In the genomic region with DNA sequence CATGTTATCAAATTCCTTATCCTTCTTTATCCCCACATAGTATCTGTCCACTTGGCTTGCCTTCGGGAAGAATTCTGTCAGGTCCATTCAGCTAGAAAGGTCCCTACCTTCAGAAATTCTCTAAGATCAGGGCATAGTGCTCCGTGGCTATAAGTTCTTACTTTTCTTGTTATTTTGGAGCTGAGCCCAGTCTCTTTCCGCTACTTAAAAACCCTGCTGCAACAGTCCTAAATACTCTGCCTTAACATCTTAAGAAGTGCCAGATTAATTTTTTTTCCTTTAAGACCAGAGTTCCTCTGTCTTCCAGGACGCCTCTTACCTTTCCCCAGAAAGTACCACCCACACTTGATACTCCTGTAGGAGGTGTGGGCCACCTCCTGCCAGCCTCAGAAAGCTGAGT, we compare ENCODE assay signal across 10 mouse cellular contexts. TPM values are rescaled to one million over a fixed set of nuclear protein-coding genes. Genes with fewer than 3 reads are reported as not detected.
DNase-seq lines count a peak whose midpoint lies in the region; ATAC-seq and TF ChIP-seq lines count a peak whose summit lies in the region.
"Had no signal": no experiment of that assay in that cellular context is flagged by ENCODE, and none has a peak within 500 bp of the region (broad histone marks: within the 10 kb centered on the region; RNA-seq: fewer than 3 reads in every experiment).

No protein-coding gene starts in this region.

- ATAC-seq in kidney, postnatal 0 days (replicated peaks; ENCODE audit: low FRiP score, low read depth) = no peak
- ATAC-seq in liver, embryonic 11.5 days (replicated peaks; ENCODE audit: low FRiP score) = no peak

- WGBS in heart, adult 2 months = 37% methylated on average over 4 of the region's 4 CpGs
- 26% methylated on average over 4 of the region's 4 CpGs for WGBS in kidney, postnatal 0 days
- WGBS in liver, embryonic 11.5 days = 61% methylated on average over 4 of the region's 4 CpGs

- DNase-seq in heart, adult 2 months = no peak
- DNase-seq in heart, postnatal 14 days = no peak
- no peak for DNase-seq in kidney, postnatal 0 days (ENCODE audit: low spot score)
- no peak for DNase-seq in kidney, postnatal 4 days
- no peak for DNase-seq in liver, embryonic 11.5 days (ENCODE audit: low spot score)
- DNase-seq in yolk sac, embryonic 10.5 days (ENCODE audit: low spot score) = no peak
- no peak for DNase-seq in adrenal gland, postnatal 4 days (ENCODE audit: low spot score in 2 of 2)
- DNase-seq: cerebellum, adult 2 months had no signal

- peaks cover 49% of the 10 kb centered on the region for H3K4me1 ChIP-seq in heart, adult 2 months (ENCODE audit: control insufficient read depth, insufficient read depth, low read length)
- H3K4me1 ChIP-seq in kidney, postnatal 0 days (replicated peaks; ENCODE audit: insufficient read depth, low read length) = peaks cover 86% of the 10 kb centered on the region
- peaks cover 14% of the 10 kb centered on the region for H3K4me1 ChIP-seq in ES-Bruce4 (ENCODE audit: control insufficient read depth, insufficient read depth, low read length)
- H3K4me1 ChIP-seq in liver, embryonic 11.5 days (replicated peaks; ENCODE audit: control insufficient read depth, insufficient read depth, low read length) = peaks cover 89% of the 10 kb centered on the region

- H3K4me3 ChIP-seq in heart, adult 2 months = no peak overlapping the region
- no peak overlapping the region for H3K4me3 ChIP-seq in kidney, postnatal 0 days (replicated peaks; ENCODE audit: low read depth, low read length)
- H3K4me3 ChIP-seq in ES-Bruce4 (ENCODE audit: low read depth, low read length) = no peak overlapping the region
- H3K4me3 ChIP-seq in liver, embryonic 11.5 days (ENCODE audit: low read depth, low read length) = no peak overlapping the region
- H3K4me3 ChIP-seq: erythroblast, embryonic 14.5 days had no signal

- TF ChIP-seq POLR2A in heart, adult 2 months (IDR thresholded peaks at IDR 0.05; ENCODE audit: insufficient read depth, low read depth, low read length) = no peak
- no peak for TF ChIP-seq POLR2A in ES-Bruce4 (IDR thresholded peaks at IDR 0.05; ENCODE audit: insufficient read depth, low read length)

- no peak for TF ChIP-seq CTCF in heart, adult 2 months (IDR thresholded peaks at IDR 0.05)
- no peak for TF ChIP-seq CTCF in kidney, postnatal 0 days (IDR thresholded peaks at IDR 0.05; ENCODE audit: low read depth)
- no peak for TF ChIP-seq CTCF in ES-Bruce4 (IDR thresholded peaks at IDR 0.05; ENCODE audit: low read depth, low read length)

- TF ChIP-seq EP300 in heart, adult 2 months (IDR thresholded peaks at IDR 0.05; ENCODE audit: insufficient read depth, low read depth, low read length) = no peak
- no peak for TF ChIP-seq EP300 in ES-Bruce4 (IDR thresholded peaks at IDR 0.05; ENCODE audit: insufficient read depth, low read depth, low read length)

- H3K4me2 ChIP-seq in kidney, postnatal 0 days (ENCODE audit: low read length) = peak overlapping the region; percentile 25; the same call in 1 of the 2 replicates
- H3K4me2 ChIP-seq in liver, embryonic 11.5 days = peak overlapping the region; percentile 26

- no peaks in the 10 kb centered on the region for H3K27me3 ChIP-seq in heart, adult 2 months (ENCODE audit: control insufficient read depth, insufficient read depth, low read length)
- no peaks in the 10 kb centered on the region for H3K27me3 ChIP-seq in kidney, postnatal 0 days (ENCODE audit: insufficient read depth, low read length)
- H3K27me3 ChIP-seq in ES-Bruce4 (ENCODE audit: control insufficient read depth, insufficient read depth, low read length, poor library complexity, severe bottlenecking) = no peaks in the 10 kb centered on the region
- no peaks in the 10 kb centered on the region for H3K27me3 ChIP-seq in liver, embryonic 11.5 days (replicated peaks; ENCODE audit: control insufficient read depth, insufficient read depth, low read length)

- 0 out of 2 replicates have a peak, but pooled peaks cover 9% of the 10 kb centered on the region for H3K79me2 ChIP-seq in heart, adult 2 months (replicated peaks; ENCODE audit: control insufficient read depth, insufficient read depth, low read length)

- H3K36me3 ChIP-seq in heart, adult 2 months (ENCODE audit: control insufficient read depth, insufficient read depth, low read length) = peaks cover 9% of the 10 kb centered on the region
- H3K36me3 ChIP-seq in kidney, postnatal 0 days (ENCODE audit: insufficient read depth, low read length) = no peaks in the 10 kb centered on the region
- H3K36me3 ChIP-seq in ES-Bruce4 (ENCODE audit: control insufficient read depth, insufficient read depth, low read length, poor library complexity, severe bottlenecking) = no peaks in the 10 kb centered on the region
- no peaks in the 10 kb centered on the region for H3K36me3 ChIP-seq in liver, embryonic 11.5 days (ENCODE audit: control insufficient read depth, insufficient read depth, low read length)

- H3K27ac ChIP-seq in heart, adult 2 months = peak overlapping the region; percentile 93
- H3K27ac ChIP-seq in kidney, postnatal 0 days = peak overlapping the region; percentile 86
- H3K27ac ChIP-seq in ES-Bruce4 (ENCODE audit: insufficient read depth, low read length) = 0 out of 2 replicates have a peak overlapping the region, but pooled peaks have one; percentile 7
- peak overlapping the region; percentile 73; the same call in 1 of the 2 replicates for H3K27ac ChIP-seq in liver, embryonic 11.5 days (ENCODE audit: low read depth, low read length)

- intact Hi-C loops in heart, adult 2 months (cut with DNase I) = no loop called here
- intact Hi-C loops in heart, postnatal 14 days (cut with DNase I) = no loop called here

- no peak overlapping the region for H3K9ac ChIP-seq in heart, adult 2 months (ENCODE audit: low read depth, low read length)
- H3K9ac ChIP-seq in kidney, postnatal 0 days (ENCODE audit: low read depth, low read length) = no peak overlapping the region
- no peak overlapping the region for H3K9ac ChIP-seq in ES-Bruce4 (ENCODE audit: low read depth, poor library complexity, severe bottlenecking)
- H3K9ac ChIP-seq in liver, embryonic 11.5 days (ENCODE audit: low read depth, low read length) = no peak overlapping the region

- no peaks in the 10 kb centered on the region for H3K9me3 ChIP-seq in kidney, postnatal 0 days (replicated peaks; ENCODE audit: low read length)
- no peaks in the 10 kb centered on the region for H3K9me3 ChIP-seq in ES-Bruce4 (replicated peaks; ENCODE audit: control insufficient read depth, insufficient read depth, low read length, poor library complexity, severe bottlenecking)
- H3K9me3 ChIP-seq in liver, embryonic 11.5 days (ENCODE audit: control insufficient read depth, low read length) = no peaks in the 10 kb centered on the region

RNA-seq across cellular contexts. Expression of a gene that starts 6.4 kb away (rescaled TPM):
- 10 to 100 TPM; 11.8 to 18.6 TPM for total RNA-seq in heart, adult 2 months (2021)
- polyA plus RNA-seq in heart, adult 2 months (2012; rRNA removed) = 25.7 and 26.4 TPM in 2 replicates
- 10 to 100 TPM; 27.9 to 28.7 TPM for total RNA-seq in heart, postnatal 14 days (2021)
- 93.4 and 102 TPM in 2 replicates for polyA plus RNA-seq in kidney, postnatal 0 days (2015; fragmentation: Nextera tagmentation; extraction: Ambion mirVana)
- polyA plus RNA-seq in ES-Bruce4 (2011; ENCODE audit: insufficient read depth, insufficient read length, low read depth, missing spikeins) = 58.8 and 60.0 TPM in 2 replicates
- 65.3 and 68.1 TPM in 2 replicates for polyA plus RNA-seq in liver, embryonic 11.5 days (2014; fragmentation: Nextera tagmentation; extraction: Ambion mirVana)
- total RNA-seq in adrenal gland, postnatal 4 days (2021) = 10 to 100 TPM; 54.0 to 57.9 TPM

RNA-seq across cellular contexts. Expression of a gene that starts 53.4 kb away (rescaled TPM):
- total RNA-seq in heart, adult 2 months (2021) = 10 to 100 TPM; 27.1 to 32.4 TPM
- 13.5 and 16.6 TPM in 2 replicates for polyA plus RNA-seq in heart, adult 2 months (2012; rRNA removed)
- total RNA-seq in heart, postnatal 14 days (2021) = 10 to 100 TPM; 17.1 to 22.2 TPM
- 80.5 and 94.7 TPM in 2 replicates for polyA plus RNA-seq in kidney, postnatal 0 days (2015; fragmentation: Nextera tagmentation; extraction: Ambion mirVana)
- 24.8 and 27.5 TPM in 2 replicates for polyA plus RNA-seq in ES-Bruce4 (2011; ENCODE audit: insufficient read depth, insufficient read length, low read depth, missing spikeins)
- 78.2 and 84.8 TPM in 2 replicates for polyA plus RNA-seq in liver, embryonic 11.5 days (2014; fragmentation: Nextera tagmentation; extraction: Ambion mirVana)
- 10 to 100 TPM; 75.5 to 79.0 TPM for total RNA-seq in adrenal gland, postnatal 4 days (2021)

Comparison
In these comparisons a context has a peak if more than half of its experiments do, and no peak if none do; other contexts are left out.
1. H3K27ac ChIP-seq: peak in every context shown above with its lines; median percentile 93 in heart, adult 2 months; 86 in kidney, postnatal 0 days; 73 in liver, embryonic 11.5 days; 7 in ES-Bruce4.